Mouse (Mus musculus) natural killer cell, adult 2 months (primary cell): ENCODE measurements around the gene Prl7a1.

Experiments
- DNase-seq, 2 experiments: peaks; one replicate each; pipeline ENCODE4 v3.0.0; 2022; ENCODE audit warnings: low spot score in 2 of 2

Prl7a1 gene

DNA sequence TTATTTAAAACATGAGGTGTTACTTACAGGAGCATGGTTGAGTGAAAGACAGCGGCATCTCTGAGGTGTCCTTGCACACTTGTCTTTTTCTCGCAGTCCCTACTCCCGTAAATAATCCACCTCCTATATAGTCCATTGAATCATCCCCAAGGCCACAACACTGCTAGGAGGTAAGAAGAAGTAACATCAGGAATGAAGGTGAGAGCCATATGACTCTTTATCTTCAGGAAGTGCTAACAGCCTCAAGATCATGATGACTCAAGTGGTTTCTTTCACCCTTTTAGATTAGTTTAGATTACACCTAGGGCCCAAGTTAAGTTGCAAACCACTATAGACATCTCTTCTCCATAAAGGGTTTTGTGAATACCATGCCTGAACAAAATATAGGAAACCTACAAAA is at the start of gene Prl7a1:
Prl7a1 (minus strand) TSS at position 101 of the 400 bp plus-strand sequence.
- no peak for DNase-seq

DNA sequence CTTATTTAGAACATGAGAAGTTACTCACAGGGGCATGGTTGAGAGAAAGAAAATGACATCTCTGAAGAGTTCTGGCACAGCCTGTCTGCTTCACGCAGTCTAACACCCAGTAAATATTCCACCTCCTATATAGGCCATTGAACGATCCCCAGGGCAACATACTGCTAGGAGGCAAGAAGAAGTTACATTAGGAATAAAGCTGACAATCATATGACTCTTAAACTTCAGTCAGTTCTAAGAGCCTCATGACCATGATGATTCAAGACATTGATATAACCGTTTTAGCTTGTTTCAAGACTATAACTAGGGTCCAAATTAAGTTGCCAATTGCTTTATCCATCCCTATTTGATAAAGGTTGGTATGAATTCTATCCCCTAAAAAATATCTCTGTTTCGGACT is 25.6 kb upstream of the Prl7a1 start, which contains the start of gene Prl7a2:
Prl7a2 (minus strand) TSS at position 101 of the 400 bp plus-strand sequence.
- no peak for DNase-seq

DNA sequence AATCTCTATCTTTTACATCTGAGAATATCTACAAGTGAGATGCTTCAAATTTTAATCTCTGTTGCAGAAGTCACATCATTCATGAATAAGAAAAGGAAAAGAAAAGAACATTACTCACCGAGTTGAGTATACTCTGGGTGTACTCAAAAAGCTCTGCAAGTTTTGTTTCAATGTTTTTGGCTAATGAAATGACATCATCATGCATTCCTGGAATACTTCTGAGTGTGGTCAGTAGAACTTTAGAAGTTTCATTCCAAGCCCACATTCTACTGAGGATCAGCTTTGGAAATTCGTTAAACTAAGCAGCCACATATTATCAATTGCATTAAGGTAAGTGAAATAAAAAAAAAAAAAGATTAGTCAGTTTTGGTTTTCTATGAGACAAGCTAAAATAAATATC is 18.5 kb upstream of the Prl7a1 start:
- DNase-seq: no peak

DNA sequence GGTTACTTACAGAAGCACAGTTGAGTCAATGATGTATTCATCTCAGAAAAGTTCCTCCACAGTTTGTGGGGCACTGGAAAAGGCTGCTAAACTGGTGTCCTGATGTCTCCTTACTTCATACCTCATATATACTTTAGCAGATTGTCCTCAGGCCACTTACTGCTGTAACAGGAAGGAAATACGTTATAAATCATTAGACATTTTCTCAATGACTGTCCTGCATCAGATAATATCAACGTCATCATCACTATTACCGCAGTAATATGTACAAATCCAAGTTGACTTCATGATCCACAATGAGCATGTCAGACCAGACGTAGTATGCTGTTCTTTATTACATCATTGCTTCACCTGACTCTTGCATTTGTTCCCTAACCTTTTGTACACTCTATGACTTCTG is 31.8 kb downstream of the Prl7a1 start, which contains the start of gene Prl7b1:
Prl7b1 (minus strand) TSS at position 101 of the 400 bp plus-strand sequence.
- DNase-seq: no peak
